Mouse (Mus musculus) MEL (cell line): ENCODE data around the gene Gm20388.

Experiments
- CTCF ChIP-seq, 3 experiments: IDR thresholded peaks in 2 of 3; conservative IDR thresholded peaks in 1 of 3; 2 replicates each; pipeline ENCODE4 v1.5.1; 2011 to 2012; ENCODE audit warnings: low read length in 3 of 3, low read depth in 2 of 3, mild to moderate bottlenecking in 2 of 3, improper control_type of control experiment in 1 of 3, inconsistent platforms in 1 of 3, mixed read lengths in 1 of 3, moderate library complexity in 1 of 3; ENCODE audit not compliant: control insufficient read depth in 1 of 3, insufficient read depth in 1 of 3, poor library complexity in 1 of 3, severe bottlenecking in 1 of 3
- ELF1 ChIP-seq: IDR thresholded peaks from 2 replicates; pipeline ENCODE4 v1.6.1; 2014; ENCODE audit warnings: low read depth, mild to moderate bottlenecking, inconsistent platforms, low read length, improper control_type of control experiment, moderate library complexity
- EP300 ChIP-seq, 2 experiments: IDR thresholded peaks; 2 replicates each; pipeline ENCODE4 v1.6.1; 2011; ENCODE audit warnings: improper control_type of control experiment in 2 of 2, low read length in 2 of 2, low read depth in 1 of 2, mild to moderate bottlenecking in 1 of 2
- ETS1 ChIP-seq: IDR thresholded peaks from 2 replicates; pipeline ENCODE4 v1.6.1; 2012; ENCODE audit warnings: low read depth, mild to moderate bottlenecking, inconsistent platforms, low read length, improper control_type of control experiment, moderate library complexity
- GABPA ChIP-seq: IDR thresholded peaks from 2 replicates; pipeline ENCODE4 v1.6.1; 2012; ENCODE audit warnings: low read depth, mild to moderate bottlenecking, inconsistent platforms, low read length, improper control_type of control experiment, moderate library complexity
- GATA1 ChIP-seq: IDR thresholded peaks from 2 replicates; pipeline ENCODE4 v1.6.1; 2011; ENCODE audit warnings: low read depth, low read length, improper control_type of control experiment
- KAT2A ChIP-seq: conservative IDR thresholded peaks from 2 replicates; pipeline ENCODE4 v1.6.1; 2012; ENCODE audit warnings: low read depth, low read length, improper control_type of control experiment, inconsistent platforms
- NELFE ChIP-seq: IDR thresholded peaks from 2 replicates; pipeline ENCODE4 v1.6.1; 2011; ENCODE audit warnings: low read depth, low read length, improper control_type of control experiment
- POLR2A ChIP-seq, 2 experiments: IDR thresholded peaks; 2 replicates each; pipeline ENCODE4 v1.6.1; 2011 to 2012; ENCODE audit warnings: low read length in 2 of 2, mild to moderate bottlenecking in 2 of 2, control low read depth in 1 of 2, improper control_type of control experiment in 1 of 2, low read depth in 1 of 2, moderate library complexity in 1 of 2; ENCODE audit not compliant: control insufficient read depth in 1 of 2, insufficient read depth in 1 of 2, poor library complexity in 1 of 2
- RCOR1 ChIP-seq: IDR thresholded peaks from 2 replicates; pipeline ENCODE4 v1.6.1; 2012; ENCODE audit warnings: low read depth, mild to moderate bottlenecking, inconsistent platforms, low read length, improper control_type of control experiment
- SMC3 ChIP-seq: IDR thresholded peaks from 2 replicates; pipeline ENCODE4 v1.6.1; 2011; ENCODE audit warnings: low read depth, low read length, improper control_type of control experiment
- TAL1 ChIP-seq: IDR thresholded peaks from 2 replicates; pipeline ENCODE4 v1.6.1; 2012; ENCODE audit warnings: mild to moderate bottlenecking, inconsistent platforms, low read length, moderate library complexity, mixed read lengths
- TCF12 ChIP-seq: IDR thresholded peaks from 2 replicates; pipeline ENCODE4 v1.6.1; 2014; ENCODE audit warnings: low read depth, mild to moderate bottlenecking, inconsistent platforms, low read length, improper control_type of control experiment, moderate library complexity
- ZNF384 ChIP-seq: IDR thresholded peaks from 2 replicates; pipeline ENCODE4 v1.6.1; 2012; ENCODE audit warnings: low read depth, mild to moderate bottlenecking, inconsistent platforms, low read length, improper control_type of control experiment

DNA sequence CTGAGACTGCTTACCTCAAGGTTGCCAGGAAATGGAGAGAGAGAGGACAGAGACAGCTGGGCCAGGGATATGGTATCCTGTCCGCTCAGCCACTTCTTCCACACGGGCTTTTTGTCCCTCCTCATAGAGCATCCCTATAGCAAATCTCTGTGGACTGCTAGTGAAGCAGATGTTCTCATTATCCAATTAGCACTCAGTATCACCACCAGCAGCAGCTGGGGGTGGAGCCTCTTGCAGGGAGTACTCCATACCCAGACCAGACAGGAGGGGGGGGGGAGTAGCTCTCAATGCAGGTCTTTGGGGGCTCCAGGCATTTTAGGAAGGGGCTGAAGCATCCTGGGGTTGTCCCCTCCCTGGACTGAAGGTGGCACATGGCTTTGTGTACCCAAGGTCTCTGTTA, 2139.3 kb downstream of the Gm20388 start:
- TF ChIP-seq KAT2A (no peak), RCOR1 (no peak), EP300 (IDR thresholded peaks at IDR 0.05; ENCODE audit: low read depth in 1 of 2, low read length in 2 of 2) (no peak), GATA1 (no peak), ETS1 (no peak), ZNF384 (no peak), POLR2A (IDR thresholded peaks at IDR 0.05; ENCODE audit: control insufficient read depth in 1 of 2, insufficient read depth in 1 of 2, low read depth in 1 of 2, low read length in 2 of 2, poor library complexity in 1 of 2) (no peak), ELF1 (no peak), CTCF (IDR thresholded peaks at IDR 0.05 in 2 of 3, conservative IDR thresholded peaks at IDR 0.05 in 1 of 3; ENCODE audit: control insufficient read depth in 1 of 3, insufficient read depth in 1 of 3, low read depth in 2 of 3, low read length in 3 of 3, poor library complexity in 1 of 3, severe bottlenecking in 1 of 3) (no peak), TCF12 (no peak), GABPA (no peak), SMC3 (no peak), TAL1 (no peak), NELFE (no peak)
